8 mouse cellular contexts compared by ENCODE assay signal in genomic region chr4:117496482-117497165, GRCm38 (mm10). TPM values are rescaled to one million over a fixed set of nuclear protein-coding genes. Genes with fewer than 3 reads are reported as not detected.
A peak's percentile ranks its signal among the peaks of the same experiment; 100 is the strongest.
DNase-seq lines count a peak whose midpoint lies in the region; ATAC-seq and TF ChIP-seq lines count a peak whose summit lies in the region.

Gene Rnf220 (minus strand): TSS chr4:117497052.

- H3K4me2 ChIP-seq in hindbrain, embryonic 11.5 days (replicated peaks; ENCODE audit: low read depth, low read length) = peak within 1 kb of the TSS; percentile 73

- peak within 1 kb of the TSS; percentile 71 for H3K9ac ChIP-seq in hindbrain, embryonic 11.5 days (ENCODE audit: low read depth, low read length)

- ATAC-seq in hindbrain, embryonic 11.5 days (ENCODE audit: low FRiP score) = peak; percentile 94

- WGBS in cerebellum, adult 2 months = 2% methylated on average over 42 of the region's 42 CpGs
- WGBS in hindbrain, embryonic 11.5 days = 0% methylated on average over 42 of the region's 42 CpGs

- TF ChIP-seq POLR2A in cerebellum, adult 2 months (IDR thresholded peaks at IDR 0.05; ENCODE audit: borderline replicate concordance, insufficient read depth, low read length) = no peak
- TF ChIP-seq POLR2A in brain, embryonic 14.5 days (IDR thresholded peaks at IDR 0.05; ENCODE audit: borderline replicate concordance, extremely low read depth, insufficient read depth, insufficient read length, poor library complexity, severe bottlenecking) = no peak; the same call in 1 of the 2 replicates

- peak within 1 kb of the TSS; percentile 2 for H3K4me3 ChIP-seq in cerebellum, adult 2 months (replicated peaks; ENCODE audit: insufficient read depth, low read depth, low read length)
- peak within 1 kb of the TSS; percentile 56 for H3K4me3 ChIP-seq in hindbrain, embryonic 11.5 days (ENCODE audit: low read depth, low read length)

- no peak for TF ChIP-seq CTCF in cerebellum, adult 2 months (IDR thresholded peaks at IDR 0.05; ENCODE audit: borderline replicate concordance, insufficient read depth, low read depth, low read length)
- no peak for TF ChIP-seq CTCF in brain, embryonic 14.5 days (IDR thresholded peaks at IDR 0.05; ENCODE audit: borderline replicate concordance, extremely low read depth, insufficient read depth, insufficient read length)

- peaks cover 10% of the 10 kb centered on the region for H3K27me3 ChIP-seq in cerebellum, adult 2 months (ENCODE audit: control insufficient read depth, insufficient read depth, low read length)
- H3K27me3 ChIP-seq in hindbrain, embryonic 11.5 days (ENCODE audit: control insufficient read depth, insufficient read depth, low read length) = peaks cover 46% of the 10 kb centered on the region

- H3K36me3 ChIP-seq in hindbrain, embryonic 11.5 days (ENCODE audit: control insufficient read depth, insufficient read depth, low read length) = no peaks in the 10 kb centered on the region

- H3K4me1 ChIP-seq in cerebellum, adult 2 months (ENCODE audit: control insufficient read depth, insufficient read depth, low read length) = no peaks in the 10 kb centered on the region
- peaks cover 16% of the 10 kb centered on the region for H3K4me1 ChIP-seq in hindbrain, embryonic 11.5 days (replicated peaks; ENCODE audit: control insufficient read depth, insufficient read depth, low read length)

- H3K27ac ChIP-seq in cerebellum, adult 2 months (ENCODE audit: insufficient read depth, low read length) = no peak within 1 kb of the TSS
- H3K27ac ChIP-seq in hindbrain, embryonic 11.5 days (ENCODE audit: low read depth, low read length) = peak within 1 kb of the TSS; percentile 88

- DNase-seq in cerebellum, adult 2 months = peak; percentile 19 to 25
- no peak for DNase-seq in cerebellum, adult 11-12 months
- DNase-seq in brain, embryonic 14.5 days (ENCODE audit: low read depth) = peak; percentile 95
- peak; percentile 32 to 45 for DNase-seq in frontal cortex, postnatal 36 days (ENCODE audit: low spot score in 2 of 2)
- DNase-seq in hindbrain, embryonic 11.5 days (ENCODE audit: low spot score) = peak; percentile 87
- DNase-seq in layer of hippocampus, postnatal 14 days (ENCODE audit: low spot score in 2 of 2) = peak in 1 of 2 experiments; percentile 34
- peak; percentile 43 for DNase-seq in lung, postnatal 36 days
- peak; percentile 44 for DNase-seq in right cerebral cortex, postnatal 14 days

- no peaks in the 10 kb centered on the region for H3K9me3 ChIP-seq in hindbrain, embryonic 11.5 days (ENCODE audit: control insufficient read depth, low read length)

RNA-seq across cellular contexts. Expression of gene Rnf220, which starts in this region (rescaled TPM):
- 170 and 183 TPM in 2 replicates for polyA plus RNA-seq in cerebellum, adult 2 months (2012; rRNA removed)
- 159 and 183 TPM in 2 replicates for polyA plus RNA-seq in brain, embryonic 14.5 days (2012; rRNA removed)
- polyA plus RNA-seq in hindbrain, embryonic 11.5 days (2014; fragmentation: Nextera tagmentation; extraction: Ambion mirVana) = 54.1 and 55.5 TPM in 2 replicates
- 100 to 1,000 TPM; 140 to 146 TPM for total RNA-seq in layer of hippocampus, postnatal 14 days (2021)
